Mouse (Mus musculus): Measurements from ENCODE around the gene Gm3409. TPM values are rescaled to one million over a fixed set of nuclear protein-coding genes. Genes with fewer than 3 reads are reported as not detected.
A peak's percentile ranks its signal among the peaks of the same experiment; 100 is the strongest.

Gene Gm3409
- polyA plus RNA-seq, 1 experiment from 2014 or later = not detected

DNA sequence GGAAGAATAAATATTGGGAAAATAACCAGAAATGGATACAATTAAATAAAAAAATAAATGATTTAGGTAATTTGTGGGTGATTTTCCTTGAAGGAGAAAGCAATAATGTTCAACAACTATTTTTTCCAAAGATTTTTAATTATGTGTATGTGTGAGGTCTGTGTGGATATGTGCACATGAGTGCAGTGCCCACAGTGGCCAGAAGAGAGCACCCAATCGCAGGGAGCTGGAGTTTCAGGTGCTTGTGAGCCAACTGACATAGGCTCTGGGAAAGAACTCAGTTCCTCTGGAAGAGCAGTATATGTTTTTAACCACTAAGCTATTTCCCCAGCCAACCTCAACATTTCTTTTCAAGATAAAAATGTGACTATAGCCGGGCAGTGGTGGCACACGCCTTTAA lies 39.2 kb downstream of the Gm3409 start:
- no peak for ATAC-seq
- no peaks in the 10 kb centered on the region for H3K4me1 ChIP-seq
- H3K4me3 ChIP-seq = no peak overlapping the region
- H3K9me3 ChIP-seq (replicated peaks) = no peaks in the 10 kb centered on the region
- 72% methylated on average over 3 of the region's 3 CpGs for WGBS (ENCODE audit: insufficient replicate concordance)
- H3K9ac ChIP-seq = no peak overlapping the region
- no peak overlapping the region for H3K4me2 ChIP-seq
- H3K27me3 ChIP-seq (replicated peaks) = no peaks in the 10 kb centered on the region
- no peak overlapping the region for H3K27ac ChIP-seq
- H3K36me3 ChIP-seq = no peaks in the 10 kb centered on the region

- Histone ChIP-seq H3K4me1 (0 out of 2 replicates have a peak, but pooled peaks cover 4% of the 10 kb centered on the region), H3K9me3 (replicated peaks) (no peaks in the 10 kb centered on the region), H3K9ac (no peak overlapping the region), H3K4me2 (peak overlapping the region; percentile 65), H3K4me3 (peak overlapping the region; percentile 42), H3K27ac (no peak overlapping the region), H3K36me3 (no peaks in the 10 kb centered on the region), H3K27me3 (replicated peaks) (peaks cover 42% of the 10 kb centered on the region)
- no peak for ATAC-seq
- 15% methylated on average over 10 of the region's 10 CpGs for WGBS (ENCODE audit: insufficient replicate concordance)
Observed at GRCm38 (mm10) chr5:146584156-146584477, 46.7 kb downstream of the Gm3409 start.

DNA sequence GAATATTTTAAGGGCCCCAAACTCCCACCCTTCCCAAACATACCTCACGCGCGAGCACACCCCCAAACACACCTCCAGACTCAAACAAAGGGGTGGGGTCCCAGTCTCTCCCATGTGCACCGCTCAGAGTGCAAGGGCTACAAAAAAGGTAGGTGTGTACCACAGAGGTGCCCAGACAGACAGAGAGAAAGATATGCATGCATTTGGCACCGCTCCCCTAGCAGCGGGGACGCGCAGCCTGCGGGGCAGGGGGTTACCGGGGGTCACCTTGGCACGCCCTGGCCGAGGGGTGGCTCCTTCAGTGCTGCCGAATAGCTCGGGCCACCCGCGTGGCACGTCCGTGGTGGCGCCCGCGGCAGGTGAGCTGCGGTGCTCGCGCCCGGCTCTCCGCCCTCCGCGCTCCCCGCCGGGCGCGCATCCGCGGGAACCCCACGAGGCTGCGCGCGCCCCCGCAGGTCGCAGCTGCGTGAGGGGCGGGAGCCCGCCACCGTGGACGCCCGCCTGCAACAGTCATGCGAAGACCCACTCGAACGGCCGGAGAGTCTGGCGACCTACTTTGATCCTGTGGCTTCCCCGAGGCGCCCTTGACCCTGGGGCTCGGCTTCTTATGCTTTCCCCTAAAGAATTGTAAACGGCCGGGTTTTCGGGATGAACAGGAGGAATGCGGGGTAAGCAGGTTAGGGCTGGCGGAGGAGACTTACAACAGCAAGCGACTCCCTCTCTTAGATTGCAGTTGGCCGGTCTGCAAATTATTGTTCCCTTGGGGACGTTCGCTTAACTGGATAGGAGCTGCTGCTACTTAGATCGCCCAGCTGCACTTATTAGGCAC lies 47.2 kb downstream of the Gm3409 start, which contains the start of gene Gpr12:
Gene Gpr12 (minus strand): TSS at position 762 of the 829 bp plus-strand sequence.
- WGBS (ENCODE audit: insufficient replicate concordance) = 4% methylated on average over 48 of the region's 64 CpGs
- H3K9me3 ChIP-seq (replicated peaks) = no peaks in the 10 kb centered on the region

GRCm38 (mm10) chr5:146585307-146585651 lies 47.8 kb downstream of the Gm3409 start:
- H3K4me1 ChIP-seq = 0 out of 2 replicates have a peak, but pooled peaks cover 4% of the 10 kb centered on the region
- no peak overlapping the region for H3K9ac ChIP-seq
- no peak for ATAC-seq
- 10% methylated on average over 10 of the region's 10 CpGs for WGBS (ENCODE audit: insufficient replicate concordance)
- H3K9me3 ChIP-seq (replicated peaks) = no peaks in the 10 kb centered on the region
- peaks cover 42% of the 10 kb centered on the region for H3K27me3 ChIP-seq (replicated peaks)
- no peak overlapping the region for H3K4me3 ChIP-seq
- H3K27ac ChIP-seq = no peak overlapping the region
- peak overlapping the region; percentile 65 for H3K4me2 ChIP-seq
- no peaks in the 10 kb centered on the region for H3K36me3 ChIP-seq

More for the DNA sequence above, 47.2 kb downstream of the Gm3409 start, which contains the start of gene Gpr12:
- Histone ChIP-seq H3K4me3 (peak within 1 kb of the TSS; percentile 42), H3K4me1 (0 out of 2 replicates have a peak, but pooled peaks cover 4% of the 10 kb centered on the region), H3K4me2 (peak within 1 kb of the TSS; percentile 65), H3K36me3 (no peaks in the 10 kb centered on the region), H3K27me3 (replicated peaks) (peaks cover 42% of the 10 kb centered on the region), H3K27ac (no peak within 1 kb of the TSS), H3K9ac (no peak within 1 kb of the TSS)
- no peak for ATAC-seq

DNA sequence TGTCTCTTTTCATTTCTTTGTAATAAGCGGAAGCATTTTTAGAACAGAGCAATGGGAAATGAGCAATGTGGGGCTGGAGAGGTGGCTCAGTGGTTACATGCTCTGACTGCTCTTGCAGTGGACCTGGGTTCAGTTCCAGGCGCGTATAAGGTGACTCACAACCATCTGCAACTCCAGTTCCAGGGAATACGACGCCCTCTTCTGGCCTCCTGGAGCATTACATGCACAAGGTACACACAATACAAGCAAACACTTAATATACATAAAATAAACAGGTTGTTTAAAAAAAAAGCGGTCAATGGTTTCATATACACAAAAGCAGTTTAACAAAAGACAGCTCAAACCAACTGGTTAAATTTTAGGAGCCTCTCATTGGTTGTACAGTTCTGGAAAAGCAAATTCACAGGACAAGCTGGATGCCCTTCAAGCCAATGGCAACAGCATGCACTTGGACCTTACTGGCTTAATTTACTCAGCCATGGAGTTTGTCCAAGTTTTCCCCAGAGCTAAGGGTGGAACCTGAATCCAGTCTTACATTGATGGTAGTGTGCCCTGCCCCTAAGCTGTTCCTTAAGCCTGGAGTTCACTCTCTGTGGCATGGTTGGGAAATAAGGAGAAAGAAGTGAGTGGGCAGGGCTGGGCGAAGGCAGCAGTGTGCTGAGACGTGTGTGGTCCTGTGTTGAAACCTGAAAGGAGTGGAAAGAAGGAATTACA lies 49.1 kb downstream of the Gm3409 start:
- H3K4me2 ChIP-seq = no peak overlapping the region
- H3K4me1 ChIP-seq = 0 out of 2 replicates have a peak, but pooled peaks cover 4% of the 10 kb centered on the region
- no peaks in the 10 kb centered on the region for H3K36me3 ChIP-seq
- no peak for ATAC-seq
- no peaks in the 10 kb centered on the region for H3K9me3 ChIP-seq (replicated peaks)
- peaks cover 42% of the 10 kb centered on the region for H3K27me3 ChIP-seq (replicated peaks)
- 54% methylated on average over 8 of the region's 8 CpGs for WGBS (ENCODE audit: insufficient replicate concordance)
- no peak overlapping the region for H3K27ac ChIP-seq
- H3K9ac ChIP-seq = no peak overlapping the region
- H3K4me3 ChIP-seq = no peak overlapping the region

Other genes starting within 250 kb of the Gm3409 start
- gene Wasf3, start 152.7 kb upstream of the Gm3409 start, polyA plus RNA-seq (2016; fragmentation: Nextera tagmentation; extraction: Ambion mirVana) = 0.13 and 0.19 TPM in 2 replicates
- gene Gm6408, start 55.7 kb upstream of the Gm3409 start, polyA plus RNA-seq (2016; fragmentation: Nextera tagmentation; extraction: Ambion mirVana) = not detected in 2 replicates
- not detected in 2 replicates for gene Gm6370, start 46.3 kb upstream of the Gm3409 start, polyA plus RNA-seq (2016; fragmentation: Nextera tagmentation; extraction: Ambion mirVana)
- gene 4930449I24Rik, start 35.2 kb upstream of the Gm3409 start, polyA plus RNA-seq (2016; fragmentation: Nextera tagmentation; extraction: Ambion mirVana) = not detected in 2 replicates
- not detected in 2 replicates for gene Gm3402, start 23.5 kb upstream of the Gm3409 start, polyA plus RNA-seq (2016; fragmentation: Nextera tagmentation; extraction: Ambion mirVana)
- not detected in 2 replicates for gene Gm3404, start 11.8 kb upstream of the Gm3409 start, polyA plus RNA-seq (2016; fragmentation: Nextera tagmentation; extraction: Ambion mirVana)
- gene Gm3415, start 18.5 kb downstream of the Gm3409 start, polyA plus RNA-seq (2016; fragmentation: Nextera tagmentation; extraction: Ambion mirVana) = not detected in 2 replicates
- 0.08 TPM in 1 of 2 replicates, not detected in the other for gene Gpr12, start 47.6 kb downstream of the Gm3409 start, polyA plus RNA-seq (2016; fragmentation: Nextera tagmentation; extraction: Ambion mirVana)